Mouse (Mus musculus): Measurements from ENCODE around the gene Rpa3.

DNA sequence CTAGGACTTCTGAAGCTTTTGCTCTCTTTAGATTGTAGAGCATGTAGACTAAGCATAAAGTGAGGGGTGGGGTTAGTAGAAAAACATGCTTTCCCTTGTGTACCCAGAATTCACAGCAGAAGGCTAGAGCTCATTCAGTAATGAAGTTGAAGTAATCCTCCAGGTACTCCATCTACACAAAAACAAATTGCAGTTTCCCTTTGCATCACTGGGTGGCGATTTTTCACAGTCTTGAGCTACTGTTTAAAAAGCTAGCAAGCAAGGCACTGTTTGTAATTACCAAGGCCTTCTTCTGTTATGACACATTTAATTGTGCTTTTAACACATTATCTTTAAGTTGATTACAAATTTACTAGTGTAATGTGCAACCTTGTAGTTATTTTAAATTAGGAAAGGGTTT lies 16.1 kb upstream of the Rpa3 start:
- TF ChIP-seq GATA1 (IDR thresholded peaks at IDR 0.05; ENCODE audit: low read length) (no peak), TAL1 (IDR thresholded peaks at IDR 0.05; ENCODE audit: low read length) (no peak)

Measured in erythroblast, embryonic 14.5 days (primary cell).